Mouse (Mus musculus) C2C12 (cell line): ENCODE results near the gene Ifnl2. TPM values are rescaled to one million over a fixed set of nuclear protein-coding genes. Genes with fewer than 3 reads are reported as not detected.
"Not testable (repeated sequence)": the region's sequence is repeated elsewhere in the genome, so short reads cannot be mapped to it uniquely, and the experiment has no call there.

Experiments used
- H3K27me3 ChIP-seq: one replicate; pipeline ENCODE4 v1.6.1; 2011; ENCODE audit not compliant: control insufficient read depth, insufficient read depth, insufficient read length
- H3K36me3 ChIP-seq: one replicate; pipeline ENCODE4 v1.6.1; 2011; ENCODE audit not compliant: control insufficient read depth, insufficient read depth
- H3K4me3 ChIP-seq: one replicate; pipeline ENCODE4 v1.5.1; 2011; ENCODE audit warnings: mild to moderate bottlenecking, control low read depth; ENCODE audit not compliant: poor library complexity, insufficient read depth, severe bottlenecking
- H3K79me2 ChIP-seq: one replicate; pipeline ENCODE4 v1.6.1; 2011; ENCODE audit not compliant: control insufficient read depth, insufficient read depth
- H3K79me3 ChIP-seq: one replicate; pipeline ENCODE4 v1.6.1; 2011; ENCODE audit warnings: low read depth, control low read depth
- H3ac ChIP-seq: one replicate; pipeline ENCODE3; 2011; ENCODE audit warnings: low read depth; ENCODE audit not compliant: control insufficient read depth, insufficient read length
- CEBPB ChIP-seq: IDR thresholded peaks from one replicate; pipeline ENCODE4 v1.6.1; 2011; ENCODE audit warnings: low read depth, mild to moderate bottlenecking, control low read depth, moderate library complexity
- CTCF ChIP-seq: IDR thresholded peaks from one replicate; pipeline ENCODE4 v1.5.1; 2011; ENCODE audit not compliant: control insufficient read depth, insufficient read depth, insufficient read length
- FOSL1 ChIP-seq: IDR thresholded peaks from one replicate; pipeline ENCODE4 v1.8.0; 2011; ENCODE audit warnings: mild to moderate bottlenecking, low read length; ENCODE audit not compliant: poor library complexity, insufficient read depth, severe bottlenecking
- MAX ChIP-seq: IDR thresholded peaks from one replicate; pipeline ENCODE4 v1.6.1; 2011; ENCODE audit warnings: mild to moderate bottlenecking, control low read depth
- MYOD1 ChIP-seq: IDR thresholded peaks from one replicate; pipeline ENCODE4 v1.6.1; 2011; ENCODE audit warnings: low read depth; ENCODE audit not compliant: control insufficient read depth, insufficient read length
- MYOG ChIP-seq: IDR thresholded peaks from one replicate; pipeline ENCODE4 v1.6.1; 2011; ENCODE audit not compliant: control insufficient read depth, insufficient read length; ENCODE audit errors: extremely low read depth
- USF1 ChIP-seq: IDR thresholded peaks from one replicate; pipeline ENCODE4 v1.6.1; 2011; ENCODE audit warnings: low read depth, mild to moderate bottlenecking, control low read depth, moderate library complexity
- long read RNA-seq, 2 experiments: library from polyadenylated mRNA; unstranded; transcript quantifications; one replicate each; pipeline ENCODE4 v2.0.0; 2019 to 2020
- polyA plus RNA-seq: library from polyadenylated mRNA; unstranded; fragments of >200 nt; fragmentation: generic; extraction: Trizol; gene quantifications from one replicate; pipeline ENCODE4 v1.2.1, GENCODE M21; 2012; ENCODE audit warnings: missing spikeins

The Ifnl2 gene
- polyA plus RNA-seq, result not detected
- long read RNA-seq, experiment 1, result 0 reads
- long read RNA-seq, experiment 2, result 0 reads

DNA sequence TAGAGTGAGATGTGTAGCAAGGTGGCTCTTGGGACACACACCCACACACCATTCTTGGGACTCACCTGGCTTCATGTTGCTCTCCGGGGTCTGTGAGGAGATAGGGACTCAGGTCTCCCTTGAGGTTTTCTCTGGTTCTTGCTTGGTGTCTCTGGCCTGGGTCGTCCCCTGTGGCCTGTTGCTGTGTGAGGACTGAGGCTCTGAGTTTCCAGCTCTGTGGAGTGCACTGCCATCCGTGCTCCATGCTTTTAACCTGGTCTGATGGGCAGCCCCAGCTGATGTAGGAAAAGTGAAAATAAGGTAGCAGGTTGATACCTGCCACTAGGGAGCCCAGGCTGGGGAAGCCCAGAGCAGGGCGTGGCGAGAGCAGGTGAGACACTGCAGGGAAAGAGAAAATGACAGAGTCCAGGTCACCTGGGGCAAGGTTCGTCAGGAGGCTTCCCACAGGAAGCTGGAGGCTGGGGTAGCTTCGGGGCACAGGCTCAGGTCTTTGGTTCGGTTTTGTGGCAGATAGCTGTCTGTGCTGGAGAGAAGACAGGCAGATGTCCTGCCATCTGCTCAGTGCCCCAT is at the start of gene Ifnl2:
Gene Ifnl2, minus strand, starts transcription at position 51 of the 570 bp plus-strand sequence.
- not testable (repeated sequence) for H3ac ChIP-seq, H3K36me3 ChIP-seq, H3K79me2 ChIP-seq, H3K79me3 ChIP-seq, H3K4me3 ChIP-seq
- H3K27me3 ChIP-seq, result peaks cover 17% of the 10 kb centered on the region

DNA sequence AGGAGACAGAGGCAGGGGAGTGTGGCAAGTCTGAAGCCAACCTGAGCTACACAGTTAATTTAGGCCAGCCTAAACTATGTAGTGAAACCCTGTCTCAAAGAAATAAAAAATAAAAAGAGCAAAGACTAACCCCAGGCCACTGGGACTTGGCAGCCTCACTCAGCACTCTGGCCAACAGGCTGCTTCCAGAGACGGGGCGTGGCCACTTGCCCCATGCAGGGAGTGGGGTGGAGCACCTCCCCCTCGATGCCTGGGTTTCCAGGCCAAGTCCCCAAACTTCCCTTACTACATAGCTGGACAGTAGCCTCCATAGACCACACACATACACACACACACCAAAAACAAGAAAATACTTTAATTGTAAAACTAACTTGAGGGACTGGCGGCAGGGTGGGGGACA is 48.2 kb upstream of the Ifnl2 start:
- no peak overlapping the region for H3K4me3 ChIP-seq
- H3K27me3 ChIP-seq, result no peaks in the 10 kb centered on the region
- H3ac ChIP-seq, result no peak overlapping the region
- no peaks in the 10 kb centered on the region for H3K36me3 ChIP-seq
- no peaks in the 10 kb centered on the region for H3K79me2 ChIP-seq
- no peak for TF ChIP-seq CEBPB
- no peak for TF ChIP-seq MYOD1
- TF ChIP-seq MYOG, result no peak
- TF ChIP-seq CTCF, result no peak
- TF ChIP-seq FOSL1, result no peak
- TF ChIP-seq USF1, result no peak
- no peak for TF ChIP-seq MAX
- H3K79me3 ChIP-seq, result no peaks in the 10 kb centered on the region

DNA sequence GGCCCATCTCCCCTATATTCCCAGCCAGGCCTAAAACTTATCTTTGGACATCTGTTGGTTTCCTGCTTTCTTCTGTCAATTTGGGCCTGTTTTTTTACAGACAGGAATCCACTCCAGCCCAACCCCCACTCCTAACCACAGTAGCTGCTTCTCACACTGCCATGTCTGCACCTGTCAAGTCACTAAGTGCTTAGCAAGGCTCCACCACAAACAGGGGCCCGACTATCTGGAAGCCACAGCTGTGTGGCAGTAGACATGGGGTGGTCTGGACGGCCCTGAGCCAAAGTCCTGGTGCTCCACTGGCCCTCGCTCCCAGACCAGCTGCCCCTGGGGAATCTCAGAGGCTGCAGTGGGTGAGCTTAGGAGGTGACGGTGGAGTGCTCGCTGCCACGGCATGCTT is 47.5 kb upstream of the Ifnl2 start:
- H3K4me3 ChIP-seq, result no peak overlapping the region
- no peaks in the 10 kb centered on the region for H3K79me3 ChIP-seq
- H3ac ChIP-seq, result no peak overlapping the region
- H3K27me3 ChIP-seq, result no peaks in the 10 kb centered on the region
- TF ChIP-seq MYOD1 (peak; percentile 65), USF1 (no peak), MYOG (no peak), CEBPB (no peak), MAX (no peak), CTCF (no peak)
- H3K79me2 ChIP-seq, result no peaks in the 10 kb centered on the region
- H3K36me3 ChIP-seq, result no peaks in the 10 kb centered on the region

DNA sequence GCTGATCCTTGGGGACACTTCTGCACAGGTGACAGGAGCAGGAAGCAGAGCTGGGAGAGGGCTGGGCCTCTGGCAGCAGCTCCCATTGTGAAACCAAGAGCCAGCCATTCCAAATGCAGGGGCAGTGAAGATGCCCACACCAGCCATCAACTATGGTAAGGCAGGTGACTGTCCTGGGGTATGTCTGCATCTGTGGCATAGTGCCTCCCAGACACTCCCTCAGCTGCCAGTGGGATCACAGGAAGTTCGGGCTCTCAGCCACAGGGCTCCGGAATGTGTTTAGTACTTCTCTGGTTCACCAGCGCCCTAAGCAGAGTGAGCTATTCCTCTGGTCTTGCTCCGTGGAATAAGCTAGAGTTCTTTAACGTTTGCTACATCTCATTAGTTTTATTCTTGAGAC is 46.8 kb upstream of the Ifnl2 start:
- TF ChIP-seq MYOD1 (no peak), CTCF (no peak), FOSL1 (no peak), MAX (no peak), USF1 (no peak), CEBPB (no peak), MYOG (no peak)
- Histone ChIP-seq H3K79me3 (no peaks in the 10 kb centered on the region), H3K4me3 (no peak overlapping the region), H3K36me3 (no peaks in the 10 kb centered on the region), H3K27me3 (no peaks in the 10 kb centered on the region), H3ac (no peak overlapping the region), H3K79me2 (no peaks in the 10 kb centered on the region)

DNA sequence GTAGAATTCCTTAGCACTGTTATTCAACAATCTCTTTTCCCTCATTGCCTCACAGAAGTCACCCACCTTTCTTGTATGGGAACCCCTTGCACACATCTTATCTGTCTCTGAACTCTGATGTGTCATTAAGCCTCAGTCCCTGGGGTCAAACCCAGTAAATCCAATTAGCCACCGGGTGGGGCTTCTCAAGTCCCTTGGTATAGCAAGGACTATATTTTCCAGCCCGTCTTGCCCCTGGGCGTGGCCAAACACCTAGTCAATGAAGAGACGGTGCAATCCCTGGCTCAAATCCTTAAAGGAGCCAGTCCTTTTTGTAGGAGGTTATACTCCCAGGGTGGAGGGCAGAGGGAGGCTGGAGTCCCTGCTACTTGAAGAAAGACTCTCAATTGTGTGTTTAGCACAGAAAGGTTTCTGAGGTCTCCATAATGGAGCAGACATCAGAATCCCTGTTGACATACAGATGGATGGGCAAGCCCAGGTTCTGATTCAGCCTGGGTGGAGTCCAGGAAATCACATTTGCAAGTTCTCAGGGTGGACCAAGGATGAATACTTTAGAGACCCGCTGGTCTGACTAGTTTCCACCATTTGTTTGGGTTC is 45.8 kb upstream of the Ifnl2 start:
- no peaks in the 10 kb centered on the region for H3K79me2 ChIP-seq
- no peak overlapping the region for H3K4me3 ChIP-seq
- H3K79me3 ChIP-seq, result no peaks in the 10 kb centered on the region
- H3K27me3 ChIP-seq, result no peaks in the 10 kb centered on the region
- no peak overlapping the region for H3ac ChIP-seq
- H3K36me3 ChIP-seq, result no peaks in the 10 kb centered on the region
- TF ChIP-seq CTCF, result no peak
- TF ChIP-seq MYOG, result no peak
- no peak for TF ChIP-seq CEBPB
- TF ChIP-seq MYOD1, result no peak
- TF ChIP-seq MAX, result no peak
- no peak for TF ChIP-seq FOSL1
- no peak for TF ChIP-seq USF1

DNA sequence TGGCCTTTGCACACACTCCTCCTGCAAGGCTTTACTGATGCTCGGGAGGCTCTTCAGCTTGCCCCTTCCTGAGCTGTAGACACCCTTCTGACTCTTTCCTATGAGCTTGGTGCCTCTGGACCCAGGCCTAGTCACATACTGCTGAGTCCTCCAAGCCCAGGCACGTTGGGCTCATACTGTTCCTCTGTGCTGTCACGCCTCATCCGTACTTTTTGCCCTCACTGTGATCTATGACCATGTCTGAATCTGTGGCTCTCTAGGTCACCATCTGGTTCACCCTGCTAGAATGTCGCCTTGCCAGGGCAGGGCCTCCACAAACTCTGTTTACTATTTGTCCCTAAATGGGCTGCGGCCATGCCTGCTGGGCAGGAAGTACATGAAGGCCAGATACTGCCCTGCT is 42.8 kb upstream of the Ifnl2 start:
- no peak overlapping the region for H3K4me3 ChIP-seq
- peaks cover 2% of the 10 kb centered on the region for H3K27me3 ChIP-seq
- H3K36me3 ChIP-seq, result no peaks in the 10 kb centered on the region
- H3K79me3 ChIP-seq, result no peaks in the 10 kb centered on the region
- TF ChIP-seq USF1, result no peak
- no peak for TF ChIP-seq CEBPB
- no peak for TF ChIP-seq CTCF
- TF ChIP-seq FOSL1, result no peak
- no peak for TF ChIP-seq MAX
- no peak for TF ChIP-seq MYOG
- TF ChIP-seq MYOD1, result no peak
- H3ac ChIP-seq, result no peak overlapping the region
- H3K79me2 ChIP-seq, result no peaks in the 10 kb centered on the region
